Mouse (Mus musculus): ENCODE results near the gene Bcor.

DNA sequence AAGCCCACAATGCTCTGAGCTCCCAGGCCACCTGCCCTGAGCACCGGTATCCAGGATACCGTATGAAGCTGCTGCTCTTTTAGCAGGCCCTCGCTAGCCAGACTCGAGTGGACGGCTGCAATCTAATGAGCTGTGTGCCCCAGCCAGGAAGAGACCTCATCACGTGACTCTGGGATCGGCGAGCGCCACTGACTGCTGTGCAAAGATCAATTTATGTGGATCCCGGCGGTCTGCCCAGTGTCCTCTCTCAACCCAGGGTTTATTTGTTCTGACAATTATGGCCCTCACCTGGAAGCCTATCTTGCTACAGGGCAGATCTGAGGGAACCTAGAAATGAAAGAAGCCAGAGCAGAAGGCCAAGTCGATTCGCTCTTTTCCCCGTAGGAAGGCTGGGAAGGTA lies 116.8 kb downstream of the Bcor start:
- TF ChIP-seq CTCF (IDR thresholded peaks at IDR 0.05; ENCODE audit: insufficient read depth, low read length) (no peak), POLR2A (IDR thresholded peaks at IDR 0.05; ENCODE audit: borderline replicate concordance, extremely low read depth, low read depth, low read length) (no peak)

All from lung, adult 2 months (tissue).